Mouse (Mus musculus) liver, embryonic 16.5 days (tissue): Measurements from ENCODE around the gene Dock9. TPM values are rescaled to one million over a fixed set of nuclear protein-coding genes. Genes with fewer than 3 reads are reported as not detected.
"Not testable (repeated sequence)": the region's sequence is repeated elsewhere in the genome, so short reads cannot be mapped to it uniquely, and the experiment has no call there.

Source experiments
- ATAC-seq: fragments of 200-750 bp; cut with Nextera tagmentation; 2 replicates; pipeline ENCODE4 v1.8.0; 2017; ENCODE audit warnings: low read depth, mild to moderate bottlenecking, moderate number of reproducible peaks, moderate library complexity
- H3K27ac ChIP-seq: fragments of 300-500 bp; sonication (generic); 2 replicates; pipeline ENCODE4 v1.5.1; 2014; ENCODE audit warnings: mild to moderate bottlenecking, low read length
- H3K27me3 ChIP-seq: fragments of 300-500 bp; sonication (generic); 2 replicates; pipeline ENCODE4 v1.6.1; 2014; ENCODE audit warnings: low read depth, low read length, mixed read lengths; ENCODE audit not compliant: control insufficient read depth, insufficient read depth
- H3K36me3 ChIP-seq: fragments of 300-500 bp; sonication (generic); 2 replicates; pipeline ENCODE4 v1.6.1; 2014; ENCODE audit warnings: mild to moderate bottlenecking; ENCODE audit not compliant: control insufficient read depth, insufficient read depth
- H3K4me1 ChIP-seq: fragments of 300-500 bp; sonication (generic); 2 replicates; pipeline ENCODE4 v1.6.1; 2014; ENCODE audit warnings: low read depth, low read length, mixed read lengths; ENCODE audit not compliant: control insufficient read depth
- H3K4me2 ChIP-seq: fragments of 300-500 bp; sonication (generic); 2 replicates; pipeline ENCODE4 v1.6.1; 2014; ENCODE audit warnings: low read depth, low read length, mixed read lengths
- H3K4me3 ChIP-seq: fragments of 300-500 bp; sonication (generic); 2 replicates; pipeline ENCODE4 v1.5.1; 2014; ENCODE audit warnings: low read depth, mild to moderate bottlenecking, low read length
- H3K9ac ChIP-seq: fragments of 300-500 bp; sonication (generic); 2 replicates; pipeline ENCODE4 v1.6.1; 2014; ENCODE audit warnings: low read depth, low read length
- H3K9me3 ChIP-seq: fragments of 300-500 bp; sonication (generic); replicated peaks from 2 replicates; pipeline ENCODE4 v1.6.1; 2016; ENCODE audit warnings: low read length; ENCODE audit not compliant: control insufficient read depth
- WGBS: fragments of 180-500 bp; shearing (Covaris S2); extraction: QIAGEN DNeasy Blood & Tissue Kit; methylation state at CpG from one replicate; pipeline ENCODE4 v1.1.7; 2014; ENCODE audit not compliant: insufficient replicate concordance; 5-methylcytosine and 5-hydroxymethylcytosine counted together
- polyA plus RNA-seq: library from polyadenylated mRNA; unstranded; fragments of >200 nt; fragmentation: Nextera tagmentation; extraction: Ambion mirVana; gene quantifications from 2 replicates; pipeline ENCODE4 v1.2.1, GENCODE M21; 2015

Dock9 gene
- polyA plus RNA-seq, 1 experiment from 2014 or later = 1.6 TPM

DNA sequence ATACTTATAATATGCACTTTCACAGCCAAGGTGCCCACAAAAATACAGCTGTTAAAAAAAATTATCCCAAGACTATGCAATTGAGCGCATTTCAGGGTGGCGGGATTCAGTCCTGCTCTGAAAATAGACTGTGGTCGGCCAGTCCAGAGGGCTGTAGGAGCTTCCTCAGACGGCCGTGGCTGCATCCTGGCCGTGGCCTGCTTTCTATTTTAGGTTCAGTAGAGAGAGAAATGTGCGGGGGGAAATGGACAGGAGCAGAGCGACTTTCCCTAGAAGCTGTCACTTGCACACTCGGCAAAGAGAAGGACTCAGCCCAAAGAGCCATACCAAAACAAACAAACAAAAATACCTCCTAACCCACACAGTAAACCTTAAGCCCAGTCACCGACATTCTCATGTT, 151.0 kb downstream of the Dock9 start:
- no peak overlapping the region for H3K27ac ChIP-seq
- no peak overlapping the region for H3K4me2 ChIP-seq
- 13% methylated on average over 10 of the region's 10 CpGs for WGBS
- no peak for ATAC-seq
- no peaks in the 10 kb centered on the region for H3K36me3 ChIP-seq
- H3K27me3 ChIP-seq = no peaks in the 10 kb centered on the region
- no peak overlapping the region for H3K9ac ChIP-seq
- H3K4me3 ChIP-seq = no peak overlapping the region
- no peaks in the 10 kb centered on the region for H3K4me1 ChIP-seq
- no peaks in the 10 kb centered on the region for H3K9me3 ChIP-seq

- Histone ChIP-seq H3K36me3 (no peaks in the 10 kb centered on the region), H3K27ac (no peak overlapping the region), H3K9me3 (no peaks in the 10 kb centered on the region), H3K4me3 (no peak overlapping the region), H3K4me1 (no peaks in the 10 kb centered on the region), H3K27me3 (no peaks in the 10 kb centered on the region), H3K4me2 (no peak overlapping the region), H3K9ac (no peak overlapping the region)
- no peak for ATAC-seq
- WGBS = 52% methylated on average over 2 of the region's 2 CpGs
Observed at GRCm38 (mm10) chr14:121644302-121644701, 153.3 kb downstream of the Dock9 start.

GRCm38 (mm10) chr14:121641271-121641670, 156.4 kb downstream of the Dock9 start:
- ATAC-seq = no peak
- Histone ChIP-seq H3K4me3 (no peak overlapping the region), H3K9ac (no peak overlapping the region), H3K9me3 (no peaks in the 10 kb centered on the region), H3K27ac (no peak overlapping the region), H3K4me2 (no peak overlapping the region), H3K27me3 (no peaks in the 10 kb centered on the region), H3K4me1 (no peaks in the 10 kb centered on the region), H3K36me3 (no peaks in the 10 kb centered on the region; the same call in 1 of the 2 replicates)
- 38% methylated on average over 7 of the region's 7 CpGs for WGBS

DNA sequence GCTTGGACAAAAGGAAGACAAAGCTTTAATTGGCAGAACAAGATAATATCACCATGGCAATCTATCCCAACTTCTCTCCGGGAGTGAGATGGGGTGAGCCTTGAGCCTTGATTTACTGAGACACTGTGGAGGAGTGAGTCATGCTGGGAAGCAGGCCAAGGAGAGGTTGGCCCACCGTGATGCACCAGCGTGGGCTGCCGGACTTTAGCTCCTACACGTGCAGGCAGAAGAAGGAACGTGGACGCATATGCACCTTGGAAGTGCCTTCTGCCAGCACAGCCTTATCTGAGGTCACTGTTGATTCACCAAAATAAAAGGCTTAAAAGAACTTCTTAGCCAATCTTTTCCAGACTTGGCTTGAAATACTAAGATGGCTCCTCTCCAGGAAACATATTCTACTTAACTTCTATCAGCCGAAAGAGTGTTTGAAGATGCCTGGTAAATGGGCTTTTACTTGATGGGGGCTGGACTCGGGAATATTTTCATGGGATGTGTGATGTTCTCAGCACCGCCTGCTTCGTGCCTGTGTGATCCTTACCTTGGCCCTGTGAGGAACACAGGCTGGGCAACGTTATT, 160.6 kb downstream of the Dock9 start:
- H3K4me3 ChIP-seq = no peak overlapping the region
- no peak overlapping the region for H3K4me2 ChIP-seq
- H3K27ac ChIP-seq = no peak overlapping the region
- no peaks in the 10 kb centered on the region for H3K4me1 ChIP-seq
- no peaks in the 10 kb centered on the region for H3K9me3 ChIP-seq
- WGBS = 70% methylated on average over 12 of the region's 12 CpGs
- no peaks in the 10 kb centered on the region; the same call in 1 of the 2 replicates for H3K36me3 ChIP-seq
- H3K9ac ChIP-seq = no peak overlapping the region
- no peaks in the 10 kb centered on the region for H3K27me3 ChIP-seq
- ATAC-seq = no peak

GRCm38 (mm10) chr14:121634736-121635430, 162.8 kb downstream of the Dock9 start:
- no peak overlapping the region for H3K4me3 ChIP-seq
- H3K4me2 ChIP-seq = no peak overlapping the region
- H3K9me3 ChIP-seq = no peaks in the 10 kb centered on the region
- H3K27ac ChIP-seq = no peak overlapping the region
- H3K27me3 ChIP-seq = no peaks in the 10 kb centered on the region
- H3K9ac ChIP-seq = no peak overlapping the region
- H3K4me1 ChIP-seq = no peaks in the 10 kb centered on the region
- 67% methylated on average over 11 of the region's 11 CpGs for WGBS
- H3K36me3 ChIP-seq = no peaks in the 10 kb centered on the region; the same call in 1 of the 2 replicates
- no peak for ATAC-seq

- no peak overlapping the region for H3K27ac ChIP-seq
- no peaks in the 10 kb centered on the region for H3K9me3 ChIP-seq
- WGBS = 61% methylated on average over 14 of the region's 14 CpGs
- no peaks in the 10 kb centered on the region for H3K27me3 ChIP-seq
- no peak overlapping the region for H3K9ac ChIP-seq
- H3K4me3 ChIP-seq = no peak overlapping the region
- H3K36me3 ChIP-seq = no peaks in the 10 kb centered on the region; the same call in 1 of the 2 replicates
- no peaks in the 10 kb centered on the region for H3K4me1 ChIP-seq
- H3K4me2 ChIP-seq = no peak overlapping the region
- no peak for ATAC-seq
Observed at GRCm38 (mm10) chr14:121634093-121634735, 163.4 kb downstream of the Dock9 start.

DNA sequence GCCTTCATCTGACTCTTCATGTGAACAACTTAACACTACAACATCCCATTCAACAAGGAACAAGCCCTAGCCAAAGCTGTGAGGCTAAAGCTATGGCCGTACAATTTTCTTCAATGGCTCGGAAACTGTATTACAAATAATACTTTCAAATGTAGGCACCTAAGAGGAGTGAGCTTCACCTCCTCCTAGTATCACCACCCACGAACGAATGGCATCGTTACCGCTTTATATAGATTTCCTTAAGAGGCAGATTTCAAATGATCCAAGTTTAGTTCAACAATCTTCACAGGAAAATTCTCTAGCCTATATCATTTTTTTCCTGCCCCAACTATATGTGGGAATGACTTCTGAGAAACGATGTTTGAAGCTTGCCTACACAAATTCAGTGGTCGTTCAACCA, 165.7 kb downstream of the Dock9 start:
- H3K27me3 ChIP-seq = no peaks in the 10 kb centered on the region
- H3K36me3 ChIP-seq = no peaks in the 10 kb centered on the region
- no peaks in the 10 kb centered on the region for H3K9me3 ChIP-seq
- H3K4me2 ChIP-seq = no peak overlapping the region
- no peak overlapping the region for H3K4me3 ChIP-seq
- H3K4me1 ChIP-seq = no peaks in the 10 kb centered on the region
- ATAC-seq = no peak
- no peak overlapping the region for H3K9ac ChIP-seq
- 74% methylated on average over 8 of the region's 8 CpGs for WGBS
- no peak overlapping the region for H3K27ac ChIP-seq

DNA sequence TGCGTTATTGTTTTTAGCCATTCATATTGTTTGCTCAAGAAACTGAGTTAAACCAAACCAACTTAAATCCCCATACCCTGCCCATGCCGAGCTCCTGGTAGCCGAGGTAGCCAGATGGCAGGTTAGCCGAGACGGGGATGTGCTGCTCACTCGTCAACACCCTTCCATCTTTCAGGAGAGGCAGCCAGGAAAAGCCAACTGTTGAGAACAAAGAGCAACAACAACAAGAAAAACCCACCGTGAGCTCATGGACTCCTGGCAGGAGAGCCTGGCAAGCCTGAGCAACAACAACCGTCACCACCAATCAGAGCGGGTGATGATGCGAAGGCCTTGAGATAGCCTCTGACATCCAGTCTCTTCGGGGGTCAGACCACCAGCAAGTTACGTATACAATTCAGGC, 170.9 kb downstream of the Dock9 start:
- Histone ChIP-seq H3K36me3 (no peaks in the 10 kb centered on the region), H3K4me1 (no peaks in the 10 kb centered on the region), H3K27me3 (no peaks in the 10 kb centered on the region), H3K9me3 (no peaks in the 10 kb centered on the region), H3K4me2 (no peak overlapping the region), H3K4me3 (no peak overlapping the region), H3K27ac (no peak overlapping the region), H3K9ac (no peak overlapping the region)
- WGBS = 77% methylated on average over 12 of the region's 12 CpGs
- no peak for ATAC-seq

GRCm38 (mm10) chr14:121623996-121624542, 173.6 kb downstream of the Dock9 start:
- not testable (repeated sequence) for H3K4me3 ChIP-seq, H3K9me3 ChIP-seq, H3K9ac ChIP-seq, ATAC-seq, H3K4me2 ChIP-seq, H3K27me3 ChIP-seq, H3K4me1 ChIP-seq, H3K36me3 ChIP-seq, H3K27ac ChIP-seq
- 68% methylated on average over 6 of the region's 6 CpGs for WGBS
